Mouse (Mus musculus): Measurements from ENCODE around the gene Tagln3. TPM values are rescaled to one million over a fixed set of nuclear protein-coding genes. Genes with fewer than 3 reads are reported as not detected.

The Tagln3 gene
- polyA plus RNA-seq, 1 experiment from 2014 or later = 444 TPM

GRCm38 (mm10) chr16:45724742-45725102 is 314 bp upstream of the Tagln3 start:
- H3K27me3 ChIP-seq (ENCODE audit: control insufficient read depth, insufficient read depth, low read length) = no peaks in the 10 kb centered on the region
- H3K27ac ChIP-seq (replicated peaks; ENCODE audit: low read depth, low read length) = peak overlapping the region; percentile 96
- H3K4me1 ChIP-seq (ENCODE audit: control insufficient read depth, insufficient read depth, low read length) = peaks cover 40% of the 10 kb centered on the region
- peaks cover 28% of the 10 kb centered on the region for H3K36me3 ChIP-seq (ENCODE audit: control insufficient read depth, insufficient read depth, low read length)
- H3K9me3 ChIP-seq (ENCODE audit: control insufficient read depth, low read length) = no peaks in the 10 kb centered on the region
- DNase-seq (peak; percentile 82), ATAC-seq (ENCODE audit: low FRiP score, low TSS enrichment) (peak; percentile 73)
- 2% methylated on average over 10 of the region's 10 CpGs for WGBS
- H3K9ac ChIP-seq (replicated peaks; ENCODE audit: low read length) = peak overlapping the region; percentile 81
- H3K4me2 ChIP-seq (ENCODE audit: low read length) = peak overlapping the region; percentile 69
- H3K4me3 ChIP-seq (replicated peaks; ENCODE audit: low read depth, low read length) = peak overlapping the region; percentile 54

GRCm38 (mm10) chr16:45723172-45723901 is 1.1 kb downstream of the Tagln3 start:
- peak overlapping the region; percentile 96 for H3K27ac ChIP-seq (replicated peaks; ENCODE audit: low read depth, low read length)
- no peaks in the 10 kb centered on the region for H3K9me3 ChIP-seq (ENCODE audit: control insufficient read depth, low read length)
- peaks cover 34% of the 10 kb centered on the region for H3K36me3 ChIP-seq (ENCODE audit: control insufficient read depth, insufficient read depth, low read length)
- H3K4me3 ChIP-seq (replicated peaks; ENCODE audit: low read depth, low read length) = peak overlapping the region; percentile 54
- H3K4me1 ChIP-seq (ENCODE audit: control insufficient read depth, insufficient read depth, low read length) = peaks cover 42% of the 10 kb centered on the region
- peak overlapping the region; percentile 81 for H3K9ac ChIP-seq (replicated peaks; ENCODE audit: low read length)
- WGBS = 17% methylated on average over 6 of the region's 6 CpGs
- peak; percentile 80 for DNase-seq
- peak; percentile 55 for ATAC-seq (ENCODE audit: low FRiP score, low TSS enrichment)
- H3K27me3 ChIP-seq (ENCODE audit: control insufficient read depth, insufficient read depth, low read length) = no peaks in the 10 kb centered on the region
- peak overlapping the region; percentile 69 for H3K4me2 ChIP-seq (ENCODE audit: low read length)

GRCm38 (mm10) chr16:45722460-45722951 is 1.9 kb downstream of the Tagln3 start:
- peak overlapping the region; percentile 69 for H3K4me2 ChIP-seq (ENCODE audit: low read length)
- no peak for ATAC-seq (ENCODE audit: low FRiP score, low TSS enrichment)
- peak overlapping the region; percentile 54 for H3K4me3 ChIP-seq (replicated peaks; ENCODE audit: low read depth, low read length)
- peak; percentile 56 for DNase-seq
- peaks cover 42% of the 10 kb centered on the region for H3K4me1 ChIP-seq (ENCODE audit: control insufficient read depth, insufficient read depth, low read length)
- no peaks in the 10 kb centered on the region for H3K27me3 ChIP-seq (ENCODE audit: control insufficient read depth, insufficient read depth, low read length)
- WGBS = 39% methylated on average over 3 of the region's 3 CpGs
- peak overlapping the region; percentile 81 for H3K9ac ChIP-seq (replicated peaks; ENCODE audit: low read length)
- H3K27ac ChIP-seq (replicated peaks; ENCODE audit: low read depth, low read length) = peak overlapping the region; percentile 96
- peaks cover 39% of the 10 kb centered on the region for H3K36me3 ChIP-seq (ENCODE audit: control insufficient read depth, insufficient read depth, low read length)
- H3K9me3 ChIP-seq (ENCODE audit: control insufficient read depth, low read length) = no peaks in the 10 kb centered on the region

- Histone ChIP-seq H3K4me2 (ENCODE audit: low read length) (peak overlapping the region; percentile 69; the same call in 1 of the 2 replicates), H3K9ac (replicated peaks; ENCODE audit: low read length) (no peak overlapping the region; the same call in 1 of the 2 replicates), H3K27ac (replicated peaks; ENCODE audit: low read depth, low read length) (0 out of 2 replicates have a peak overlapping the region, but pooled peaks have one; percentile 20), H3K4me1 (ENCODE audit: control insufficient read depth, insufficient read depth, low read length) (peaks cover 36% of the 10 kb centered on the region), H3K27me3 (ENCODE audit: control insufficient read depth, insufficient read depth, low read length) (no peaks in the 10 kb centered on the region), H3K4me3 (replicated peaks; ENCODE audit: low read depth, low read length) (no peak overlapping the region), H3K36me3 (ENCODE audit: control insufficient read depth, insufficient read depth, low read length) (peaks cover 55% of the 10 kb centered on the region), H3K9me3 (ENCODE audit: control insufficient read depth, low read length) (no peaks in the 10 kb centered on the region)
- 87% methylated on average over 10 of the region's 10 CpGs for WGBS
- no peak for ATAC-seq (ENCODE audit: low FRiP score, low TSS enrichment)
- no peak for DNase-seq
Measured at GRCm38 (mm10) chr16:45720022-45720630, 4.3 kb downstream of the Tagln3 start.

- WGBS = 98% methylated on average over 4 of the region's 4 CpGs
- DNase-seq (no peak), ATAC-seq (ENCODE audit: low FRiP score, low TSS enrichment) (no peak)
- Histone ChIP-seq H3K4me2 (ENCODE audit: low read length) (no peak overlapping the region), H3K9me3 (ENCODE audit: control insufficient read depth, low read length) (no peaks in the 10 kb centered on the region), H3K4me1 (ENCODE audit: control insufficient read depth, insufficient read depth, low read length) (peaks cover 32% of the 10 kb centered on the region), H3K9ac (replicated peaks; ENCODE audit: low read length) (no peak overlapping the region), H3K27ac (replicated peaks; ENCODE audit: low read depth, low read length) (no peak overlapping the region), H3K36me3 (ENCODE audit: control insufficient read depth, insufficient read depth, low read length) (peaks cover 71% of the 10 kb centered on the region), H3K4me3 (replicated peaks; ENCODE audit: low read depth, low read length) (no peak overlapping the region), H3K27me3 (ENCODE audit: control insufficient read depth, insufficient read depth, low read length) (no peaks in the 10 kb centered on the region)
Measured at GRCm38 (mm10) chr16:45718296-45718695, 6.1 kb downstream of the Tagln3 start.

GRCm38 (mm10) chr16:45714489-45715150 is 9.8 kb downstream of the Tagln3 start:
- Histone ChIP-seq H3K36me3 (ENCODE audit: control insufficient read depth, insufficient read depth, low read length) (peaks cover 83% of the 10 kb centered on the region), H3K27me3 (ENCODE audit: control insufficient read depth, insufficient read depth, low read length) (no peaks in the 10 kb centered on the region), H3K9me3 (ENCODE audit: control insufficient read depth, low read length) (no peaks in the 10 kb centered on the region), H3K9ac (replicated peaks; ENCODE audit: low read length) (no peak overlapping the region), H3K4me2 (ENCODE audit: low read length) (no peak overlapping the region), H3K4me1 (ENCODE audit: control insufficient read depth, insufficient read depth, low read length) (peaks cover 1% of the 10 kb centered on the region; the same call in 1 of the 2 replicates), H3K27ac (replicated peaks; ENCODE audit: low read depth, low read length) (no peak overlapping the region), H3K4me3 (replicated peaks; ENCODE audit: low read depth, low read length) (no peak overlapping the region)
- DNase-seq (no peak), ATAC-seq (ENCODE audit: low FRiP score, low TSS enrichment) (no peak)
- WGBS = 87% methylated on average over 5 of the region's 5 CpGs

- no peaks in the 10 kb centered on the region for H3K27me3 ChIP-seq (ENCODE audit: control insufficient read depth, insufficient read depth, low read length)
- no peak overlapping the region for H3K9ac ChIP-seq (replicated peaks; ENCODE audit: low read length)
- no peak overlapping the region for H3K4me2 ChIP-seq (ENCODE audit: low read length)
- DNase-seq (no peak), ATAC-seq (ENCODE audit: low FRiP score, low TSS enrichment) (no peak)
- no peak overlapping the region for H3K4me3 ChIP-seq (replicated peaks; ENCODE audit: low read depth, low read length)
- 92% methylated on average over 1 of the region's 1 CpGs for WGBS
- H3K4me1 ChIP-seq (ENCODE audit: control insufficient read depth, insufficient read depth, low read length) = no peaks in the 10 kb centered on the region
- H3K36me3 ChIP-seq (ENCODE audit: control insufficient read depth, insufficient read depth, low read length) = peaks cover 80% of the 10 kb centered on the region
- no peak overlapping the region for H3K27ac ChIP-seq (replicated peaks; ENCODE audit: low read depth, low read length)
- no peaks in the 10 kb centered on the region for H3K9me3 ChIP-seq (ENCODE audit: control insufficient read depth, low read length)
Measured at GRCm38 (mm10) chr16:45713878-45714277, 10.5 kb downstream of the Tagln3 start.

- ATAC-seq (ENCODE audit: low FRiP score, low TSS enrichment) (no peak), DNase-seq (no peak)
- Histone ChIP-seq H3K9ac (replicated peaks; ENCODE audit: low read length) (no peak overlapping the region), H3K4me3 (replicated peaks; ENCODE audit: low read depth, low read length) (no peak overlapping the region), H3K36me3 (ENCODE audit: control insufficient read depth, insufficient read depth, low read length) (peaks cover 74% of the 10 kb centered on the region), H3K4me2 (ENCODE audit: low read length) (no peak overlapping the region), H3K4me1 (ENCODE audit: control insufficient read depth, insufficient read depth, low read length) (no peaks in the 10 kb centered on the region), H3K27me3 (ENCODE audit: control insufficient read depth, insufficient read depth, low read length) (no peaks in the 10 kb centered on the region), H3K9me3 (ENCODE audit: control insufficient read depth, low read length) (no peaks in the 10 kb centered on the region), H3K27ac (replicated peaks; ENCODE audit: low read depth, low read length) (no peak overlapping the region)
- 77% methylated on average over 5 of the region's 5 CpGs for WGBS
Measured at GRCm38 (mm10) chr16:45713261-45713660, 11.1 kb downstream of the Tagln3 start.
